7 mouse cellular contexts compared by ENCODE assay signal in genomic region chr2:30721473-30722262, GRCm38 (mm10).
DNase-seq lines count a peak whose midpoint lies in the region; ATAC-seq and TF ChIP-seq lines count a peak whose summit lies in the region.

No protein-coding gene starts in this region.

- H3K27me3 ChIP-seq in kidney, postnatal 0 days (ENCODE audit: insufficient read depth, low read length) = no peaks in the 10 kb centered on the region
- H3K27me3 ChIP-seq in midbrain, embryonic 15.5 days (replicated peaks) = no peaks in the 10 kb centered on the region

- 26% methylated on average over 12 of the region's 12 CpGs for WGBS in kidney, postnatal 0 days
- WGBS in midbrain, embryonic 15.5 days = 10% methylated on average over 12 of the region's 12 CpGs

- H3K4me3 ChIP-seq in kidney, postnatal 0 days (replicated peaks; ENCODE audit: low read depth, low read length) = no peak overlapping the region
- H3K4me3 ChIP-seq in midbrain, embryonic 15.5 days = no peak overlapping the region

- H3K27ac ChIP-seq in kidney, postnatal 0 days = peak overlapping the region; percentile 99
- peak overlapping the region; percentile 99 for H3K27ac ChIP-seq in midbrain, embryonic 15.5 days

- no peaks in the 10 kb centered on the region for H3K36me3 ChIP-seq in kidney, postnatal 0 days (ENCODE audit: insufficient read depth, low read length)
- H3K36me3 ChIP-seq in midbrain, embryonic 15.5 days (replicated peaks) = no peaks in the 10 kb centered on the region

- no peak for TF ChIP-seq CTCF in kidney, postnatal 0 days (IDR thresholded peaks at IDR 0.05; ENCODE audit: low read depth)

- peaks cover 78% of the 10 kb centered on the region for H3K4me1 ChIP-seq in kidney, postnatal 0 days (replicated peaks; ENCODE audit: insufficient read depth, low read length)
- peaks cover 94% of the 10 kb centered on the region for H3K4me1 ChIP-seq in midbrain, embryonic 15.5 days

- ATAC-seq in kidney, postnatal 0 days (replicated peaks; ENCODE audit: low FRiP score, low read depth) = no peak
- peak; percentile 66 for ATAC-seq in midbrain, embryonic 15.5 days (replicated peaks)
- no peak for ATAC-seq in megakaryocyte progenitor cell, adult 5-6 weeks (replicated peaks; ENCODE audit: poor library complexity)

- H3K9ac ChIP-seq in kidney, postnatal 0 days (ENCODE audit: low read depth, low read length) = peak overlapping the region; percentile 20; the same call in 1 of the 2 replicates
- H3K9ac ChIP-seq in midbrain, embryonic 15.5 days = peak overlapping the region; percentile 36; the same call in 1 of the 2 replicates

- H3K4me2 ChIP-seq in kidney, postnatal 0 days (ENCODE audit: low read length) = no peak overlapping the region
- H3K4me2 ChIP-seq in midbrain, embryonic 15.5 days = no peak overlapping the region

- DNase-seq in right cerebral cortex, adult 2 months (ENCODE audit: low spot score in 2 of 2) = peak; percentile 58 to 67
- no peak for DNase-seq in right cerebral cortex, postnatal 25 days
- peak; percentile 49 to 58 for DNase-seq in cerebellum, postnatal 36 days
- DNase-seq in heart, adult 9 months (ENCODE audit: low spot score in 2 of 2) = peak; percentile 57 to 59
- DNase-seq in kidney, postnatal 0 days (ENCODE audit: low spot score) = peak; percentile 61

- H3K9me3 ChIP-seq in kidney, postnatal 0 days (replicated peaks; ENCODE audit: low read length) = no peaks in the 10 kb centered on the region
- no peaks in the 10 kb centered on the region for H3K9me3 ChIP-seq in midbrain, embryonic 15.5 days
